Mouse (Mus musculus) embryonic facial prominence, embryonic 10.5 days (tissue): ENCODE results near the gene Rabac1. TPM values are rescaled to one million over a fixed set of nuclear protein-coding genes. Genes with fewer than 3 reads are reported as not detected.
A peak's percentile ranks its signal among the peaks of the same experiment; 100 is the strongest.

ENCODE experiments used
- DNase-seq: peaks from one replicate; pipeline ENCODE4 v3.0.0-alpha.2; 2017; ENCODE audit warnings: low spot score
- H3K27ac ChIP-seq: fragments of 300-500 bp; sonication (generic); replicated peaks from 2 replicates; pipeline ENCODE4 v1.5.1; 2016; ENCODE audit warnings: mild to moderate bottlenecking
- H3K27me3 ChIP-seq: fragments of 300-500 bp; sonication (generic); replicated peaks from 2 replicates; pipeline ENCODE4 v1.6.1; 2016; ENCODE audit warnings: low read depth, mild to moderate bottlenecking; ENCODE audit not compliant: poor library complexity, severe bottlenecking
- H3K36me3 ChIP-seq: fragments of 300-500 bp; sonication (generic); replicated peaks from 2 replicates; pipeline ENCODE4 v1.6.1; 2016; ENCODE audit warnings: mild to moderate bottlenecking, moderate library complexity
- H3K4me1 ChIP-seq: fragments of 300-500 bp; sonication (generic); 2 replicates; pipeline ENCODE4 v1.6.1; 2016
- H3K4me3 ChIP-seq: fragments of 300-500 bp; sonication (generic); 2 replicates; pipeline ENCODE4 v1.5.1; 2016; ENCODE audit warnings: mild to moderate bottlenecking, moderate library complexity
- H3K9me3 ChIP-seq: fragments of 300-500 bp; sonication (generic); 2 replicates; pipeline ENCODE4 v1.6.1; 2016; ENCODE audit warnings: mild to moderate bottlenecking
- WGBS: fragments of 180-500 bp; shearing (Covaris S2); methylation state at CpG from one replicate; pipeline ENCODE4 v1.1.7; 2016; 5-methylcytosine and 5-hydroxymethylcytosine counted together
- microRNA-seq: library from miRNA; unstranded; fragments of <30 nt; microRNA quantifications from one replicate; pipeline ENCODE4, GENCODE M21; 2017
- polyA plus RNA-seq: library from polyadenylated mRNA; unstranded; fragments of >200 nt; fragmentation: Nextera tagmentation; extraction: Ambion mirVana; gene quantifications from 2 replicates; pipeline ENCODE4 v1.2.1, GENCODE M21; 2016

Gene Rabac1
- polyA plus RNA-seq, 1 experiment from 2014 or later: 76.1 TPM

DNA sequence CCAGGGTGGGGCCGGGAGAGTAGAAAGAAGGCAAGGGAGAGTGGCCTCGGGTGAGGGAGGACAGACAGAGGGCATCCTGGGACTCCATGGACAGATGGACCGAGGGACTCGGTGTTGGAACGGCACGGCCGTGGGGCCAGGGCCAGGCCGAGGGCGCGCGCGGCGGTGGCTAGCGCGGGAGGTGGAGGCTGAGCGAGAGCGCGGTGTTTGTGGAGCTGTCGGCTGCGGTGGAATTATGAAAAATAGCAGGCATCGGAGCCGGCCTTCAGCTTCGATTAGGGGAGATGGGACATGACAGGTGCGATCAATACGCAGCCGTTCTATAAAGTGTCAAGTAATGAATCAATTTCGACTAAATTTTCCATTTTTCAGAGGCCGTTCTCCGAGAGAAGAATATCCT is 23.8 kb downstream of the Rabac1 start:
- H3K36me3 ChIP-seq: no peaks in the 10 kb centered on the region
- H3K27ac ChIP-seq: no peak overlapping the region
- peaks cover 35% of the 10 kb centered on the region for H3K4me1 ChIP-seq
- H3K27me3 ChIP-seq: peaks cover 100% of the 10 kb centered on the region
- peak overlapping the region; percentile 25; the same call in 1 of the 2 replicates for H3K4me3 ChIP-seq
- DNase-seq: no peak
- 3% methylated on average over 29 of the region's 29 CpGs for WGBS
- no peaks in the 10 kb centered on the region for H3K9me3 ChIP-seq

DNA sequence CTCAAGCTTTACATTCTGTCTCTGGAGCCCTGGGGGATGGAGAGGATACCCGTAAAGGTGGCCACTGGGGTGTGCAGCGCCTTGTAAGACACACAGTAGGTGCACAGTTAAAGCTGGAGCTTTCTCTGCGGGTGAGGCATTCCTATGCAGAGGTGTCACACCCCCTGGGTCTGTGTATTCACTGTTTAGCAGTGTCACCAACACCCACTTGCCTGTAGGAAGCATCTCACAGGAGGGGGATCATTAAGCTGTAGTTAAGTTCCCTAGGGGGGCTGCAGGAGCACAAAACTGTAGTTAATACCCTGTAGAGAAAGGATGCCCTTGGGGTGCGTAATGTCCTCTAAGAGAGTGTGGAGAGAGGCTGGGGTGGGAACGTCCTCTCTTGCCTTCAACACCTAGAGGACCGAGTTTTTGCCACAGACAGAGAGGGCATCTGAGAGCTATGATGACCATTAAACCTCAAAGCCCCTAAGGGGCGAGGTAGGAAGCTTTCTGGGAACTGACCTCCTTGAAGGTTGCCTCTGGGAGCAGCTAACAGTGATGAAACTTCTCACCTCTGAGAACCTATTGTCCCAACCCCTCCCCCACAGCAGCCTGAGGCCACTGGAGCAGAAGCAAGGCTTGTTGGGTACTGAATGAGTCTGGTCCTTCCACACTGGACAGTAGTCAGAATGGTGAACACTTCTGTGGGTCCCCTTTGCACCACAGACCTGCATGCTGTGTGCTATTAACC is 25.1 kb downstream of the Rabac1 start:
- no peak overlapping the region for H3K4me3 ChIP-seq
- 2% methylated on average over 7 of the region's 7 CpGs for whole genome bisulfite sequencing
- H3K4me1 ChIP-seq: peaks cover 40% of the 10 kb centered on the region
- no peaks in the 10 kb centered on the region for H3K9me3 ChIP-seq
- no peaks in the 10 kb centered on the region for H3K36me3 ChIP-seq
- no peak overlapping the region for H3K27ac ChIP-seq
- peaks cover 100% of the 10 kb centered on the region for H3K27me3 ChIP-seq
- no peak for DNase-seq

DNA sequence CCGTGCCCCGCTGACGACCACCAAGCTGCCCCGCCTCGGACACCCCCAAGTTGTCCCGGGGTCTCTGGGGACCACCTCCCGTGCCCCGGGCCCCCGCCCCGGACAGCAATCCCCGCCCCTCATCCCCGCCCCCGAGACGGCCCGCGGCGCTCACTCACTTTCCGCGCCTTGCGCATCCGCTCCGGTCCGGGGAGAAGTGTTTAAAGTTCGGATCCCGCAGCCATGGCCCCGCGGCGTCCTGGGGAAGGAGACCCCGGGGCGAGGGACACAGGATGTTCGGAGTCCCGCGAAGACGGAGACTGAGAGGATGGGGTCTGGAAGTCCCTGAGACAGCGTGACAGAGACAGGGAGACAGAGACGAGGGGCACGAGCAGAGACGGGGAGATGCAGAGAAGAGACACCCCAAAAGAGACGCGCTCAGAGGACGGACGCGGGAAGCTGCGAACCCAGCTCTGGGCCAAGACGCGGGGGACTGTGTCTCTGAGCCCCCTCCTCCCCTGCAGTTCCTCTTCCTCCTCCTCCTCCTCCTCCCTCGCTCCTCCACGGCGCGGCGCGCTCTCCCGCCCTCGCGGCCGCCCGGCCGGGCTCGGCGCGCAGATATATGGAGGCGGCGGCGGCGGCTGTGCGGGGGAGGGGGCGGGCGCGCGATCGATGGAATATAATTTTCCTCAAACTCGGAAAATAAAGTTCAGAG is 28.1 kb downstream of the Rabac1 start, which contains the start of gene Gm4881:
Gene Gm4881, minus strand, starts transcription at position 238 of the 694 bp plus-strand sequence.
- under 1% methylated on average over 72 of the region's 72 CpGs for WGBS
- DNase-seq: peak; percentile 49

DNA sequence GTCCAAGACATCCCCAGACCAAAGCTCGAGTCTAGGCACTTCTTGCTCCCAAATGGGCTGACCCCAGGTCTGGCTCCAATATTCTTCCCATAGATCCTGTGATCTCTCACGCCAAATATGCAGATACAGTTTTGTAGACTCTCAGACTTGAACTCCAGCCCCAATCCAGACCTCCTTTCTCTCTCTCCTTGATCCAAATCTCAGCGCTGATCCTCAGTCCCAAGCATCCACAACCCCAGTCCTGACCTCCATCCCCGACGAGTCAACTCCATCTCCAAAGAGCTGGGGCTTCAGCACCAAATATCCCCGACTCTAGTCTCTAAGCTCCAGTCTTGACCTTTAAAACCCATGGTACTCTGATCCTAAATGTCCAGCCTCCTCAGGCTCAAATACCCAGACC is 28.9 kb downstream of the Rabac1 start:
- DNase-seq: no peak
- Histone ChIP-seq H3K9me3 (no peaks in the 10 kb centered on the region), H3K4me3 (peak overlapping the region; percentile 57; the same call in 1 of the 2 replicates), H3K4me1 (peaks cover 19% of the 10 kb centered on the region), H3K27me3 (peaks cover 100% of the 10 kb centered on the region), H3K27ac (no peak overlapping the region), H3K36me3 (no peaks in the 10 kb centered on the region)
- 4% methylated on average over 6 of the region's 6 CpGs for WGBS

More for the DNA sequence above, 28.1 kb downstream of the Rabac1 start, which contains the start of gene Gm4881:
- H3K9me3 ChIP-seq: no peaks in the 10 kb centered on the region
- H3K27ac ChIP-seq: no peak within 1 kb of the TSS
- H3K36me3 ChIP-seq: no peaks in the 10 kb centered on the region
- peaks cover 100% of the 10 kb centered on the region for H3K27me3 ChIP-seq
- H3K4me3 ChIP-seq: peak within 1 kb of the TSS; percentile 57
- peaks cover 23% of the 10 kb centered on the region for H3K4me1 ChIP-seq

DNA sequence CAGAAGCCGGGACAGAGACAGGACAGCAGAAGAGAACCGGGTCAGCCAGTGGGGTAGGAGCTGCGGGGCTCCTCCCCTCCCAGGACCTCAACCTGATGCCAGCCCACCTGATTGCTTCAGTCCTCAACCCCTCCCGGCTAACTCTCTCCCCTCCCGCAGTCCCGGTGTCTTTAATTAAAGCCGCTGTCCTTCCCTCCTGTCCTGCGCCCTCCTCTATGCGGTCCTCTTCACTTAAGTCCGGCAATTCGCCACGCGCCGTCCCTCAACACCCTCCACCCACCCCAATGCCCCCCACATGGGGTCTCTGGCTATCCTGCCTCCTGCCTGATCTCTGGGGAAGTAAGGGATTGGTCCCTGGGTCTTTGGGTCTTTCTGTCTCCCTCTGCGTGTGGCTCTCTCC is 40.9 kb downstream of the Rabac1 start:
- H3K27me3 ChIP-seq: peaks cover 100% of the 10 kb centered on the region
- H3K36me3 ChIP-seq: peaks cover 11% of the 10 kb centered on the region
- no peak overlapping the region for H3K27ac ChIP-seq
- H3K4me1 ChIP-seq: peaks cover 54% of the 10 kb centered on the region
- H3K4me3 ChIP-seq: peak overlapping the region; percentile 27
- DNase-seq: no peak
- no peaks in the 10 kb centered on the region for H3K9me3 ChIP-seq
- under 1% methylated on average over 15 of the region's 15 CpGs for WGBS

DNA sequence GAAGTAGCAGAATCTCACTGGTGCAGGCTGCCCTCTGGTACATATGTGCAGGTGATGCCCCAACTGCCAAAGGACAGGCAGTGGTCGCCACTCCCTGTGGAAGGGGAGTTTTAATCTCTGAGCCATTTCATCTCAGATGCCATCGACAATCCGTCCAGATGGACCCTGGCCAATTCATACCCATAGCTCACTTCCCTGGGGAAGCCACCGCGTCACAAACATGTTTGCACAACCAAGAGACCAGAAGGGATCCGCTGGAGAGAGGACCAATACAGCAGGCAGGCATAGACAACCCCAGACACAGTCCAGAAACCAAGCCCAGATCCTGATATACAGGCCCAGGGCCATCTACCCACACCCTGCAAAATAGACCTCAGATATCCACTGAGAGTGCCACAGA is 42.1 kb downstream of the Rabac1 start:
- Histone ChIP-seq H3K9me3 (no peaks in the 10 kb centered on the region), H3K4me1 (peaks cover 54% of the 10 kb centered on the region), H3K27me3 (peaks cover 89% of the 10 kb centered on the region), H3K36me3 (peaks cover 23% of the 10 kb centered on the region), H3K4me3 (no peak overlapping the region), H3K27ac (no peak overlapping the region)
- DNase-seq: no peak
- WGBS: 52% methylated on average over 6 of the region's 6 CpGs

Small RNA genes lying within 50 kb of the gene (microRNA-seq; reads per million reads assigned to microRNA genes)
- gene Mir7046 (not detected), gene Mir7047 (not detected)

Other genes with a start within 250 kb of the Rabac1 start
- not detected in 2 replicates for gene Gm4763, start 245.8 kb downstream of the Rabac1 start, polyA plus RNA-seq
- 0.06 TPM in 1 of 2 replicates, not detected in the other for gene Cd177, start 212.4 kb downstream of the Rabac1 start, polyA plus RNA-seq
- gene Ceacam10, start 195.5 kb downstream of the Rabac1 start, polyA plus RNA-seq: 0.14 TPM in 1 of 2 replicates, not detected in the other
- gene Gm9844, start 110.5 kb downstream of the Rabac1 start, polyA plus RNA-seq: 14.4 and 18.5 TPM in 2 replicates
- not detected in 2 replicates for gene Lypd4, start 102.8 kb downstream of the Rabac1 start, polyA plus RNA-seq
- gene Dmrtc2, start 102.7 kb downstream of the Rabac1 start, polyA plus RNA-seq: not detected in 2 replicates
- gene Rps19, start 88.4 kb downstream of the Rabac1 start, polyA plus RNA-seq: 2,181 and 2,235 TPM in 2 replicates
- 0.26 and 0.40 TPM in 2 replicates for gene Cd79a, start 75.4 kb downstream of the Rabac1 start, polyA plus RNA-seq
- 79.9 and 87.0 TPM in 2 replicates for gene Arhgef1, start 69.8 kb downstream of the Rabac1 start, polyA plus RNA-seq
- 0.17 TPM in 1 of 2 replicates, not detected in the other for gene Gm4881, start 28.3 kb downstream of the Rabac1 start, polyA plus RNA-seq
- gene Atp1a3, start 33.2 kb upstream of the Rabac1 start, polyA plus RNA-seq: 4.4 and 5.4 TPM in 2 replicates
- gene Grik5, start 99.6 kb upstream of the Rabac1 start, polyA plus RNA-seq: 4.5 and 5.1 TPM in 2 replicates
- 44.4 and 45.8 TPM in 2 replicates for gene Zfp574, start 99.8 kb upstream of the Rabac1 start, polyA plus RNA-seq
- gene Pou2f2, start 207.0 kb upstream of the Rabac1 start, polyA plus RNA-seq: 4.9 and 6.2 TPM in 2 replicates
- 11.3 and 12.0 TPM in 2 replicates for gene Dedd2, start 247.9 kb upstream of the Rabac1 start, polyA plus RNA-seq
- gene Zfp526, start 248.7 kb upstream of the Rabac1 start, polyA plus RNA-seq: 2.7 and 3.3 TPM in 2 replicates